Mouse (Mus musculus) adrenal gland, postnatal 10 days (tissue): ENCODE measurements around the gene Mctp2. TPM values are rescaled to one million over a fixed set of nuclear protein-coding genes. Genes with fewer than 3 reads are reported as not detected.

Source experiments
- DNase-seq: peaks from one replicate; pipeline ENCODE4 v3.0.0; 2021; ENCODE audit warnings: mixed read lengths
- total RNA-seq, 2 experiments: library from RNA; stranded (reverse); gene quantifications; 2 replicates each; pipeline ENCODE4 v1.2.3; 2021

The Mctp2 gene
- total RNA-seq, 2 experiments from 2014 or later = 1.4 to 2.7 TPM

DNA sequence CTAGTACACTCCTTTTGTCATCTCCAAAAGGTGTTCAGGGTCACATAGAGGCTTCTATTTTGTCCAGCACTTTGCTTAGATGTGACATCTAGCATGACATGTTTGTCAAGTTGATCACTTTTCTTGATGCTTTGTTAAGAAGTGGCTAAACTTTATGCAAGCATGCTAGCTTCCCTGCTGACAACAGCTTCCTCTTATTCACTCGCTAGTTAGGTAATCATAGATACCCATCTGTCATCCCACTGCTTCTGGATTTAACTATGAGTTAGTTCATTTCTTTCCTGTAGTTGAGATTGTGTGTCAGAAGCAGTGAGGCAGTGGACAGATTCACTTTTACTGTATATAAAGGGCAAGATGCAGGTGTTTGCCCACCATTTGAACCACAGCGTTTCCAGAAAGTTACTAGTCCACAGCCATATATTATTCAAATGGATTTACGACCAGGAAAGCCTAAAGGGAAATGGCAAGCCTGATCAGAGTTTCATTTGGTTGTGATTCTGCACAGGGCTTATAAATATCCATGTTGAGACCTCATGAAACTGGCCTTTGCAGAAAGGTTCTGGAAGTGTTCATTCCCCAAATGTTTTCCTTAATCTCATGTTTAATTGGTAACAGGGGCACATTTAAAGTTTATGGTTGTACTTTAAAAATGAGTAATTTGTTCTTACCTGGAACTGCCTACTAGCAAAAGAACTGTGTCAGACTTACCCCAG lies 216.8 kb downstream of the Mctp2 start:
- DNase-seq = no peak

DNA sequence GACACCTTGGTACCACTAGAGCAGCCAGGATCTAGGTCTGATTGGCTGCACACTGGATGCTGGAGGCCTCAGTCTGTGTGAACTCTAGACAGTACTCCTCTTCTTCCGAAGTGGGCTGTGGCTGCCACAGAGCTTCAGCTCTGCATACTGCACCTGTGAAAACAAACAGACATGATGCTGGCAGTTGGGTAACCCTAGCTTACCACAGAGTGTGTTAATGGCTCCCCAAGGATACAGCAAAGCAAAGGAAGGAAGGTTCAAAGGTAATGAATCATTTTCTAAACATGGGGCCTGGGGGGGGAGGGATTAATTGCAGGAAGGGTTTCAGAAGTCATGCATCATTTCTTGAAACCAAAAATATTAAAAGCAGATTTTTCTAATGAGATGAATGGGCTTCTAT lies 225.7 kb downstream of the Mctp2 start:
- DNase-seq = no peak

DNA sequence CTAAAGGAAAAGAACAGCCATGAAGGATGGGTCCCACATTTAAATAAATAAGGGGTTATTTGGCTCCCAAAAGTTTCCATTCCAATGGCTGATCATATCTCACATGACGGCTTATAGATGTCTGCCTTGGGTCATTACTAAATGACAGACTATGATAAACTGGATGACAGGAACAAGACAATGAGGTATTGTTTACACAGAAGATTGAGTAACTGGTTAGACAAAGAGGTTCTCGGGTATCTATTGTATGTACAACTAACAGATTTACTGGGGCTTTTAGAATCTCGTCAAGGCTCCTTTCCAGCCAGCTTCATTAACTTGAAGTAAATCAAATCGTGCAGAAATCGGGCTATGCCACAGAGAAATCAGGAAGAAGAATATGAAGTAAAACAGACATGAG lies 227.5 kb downstream of the Mctp2 start:
- DNase-seq = no peak

DNA sequence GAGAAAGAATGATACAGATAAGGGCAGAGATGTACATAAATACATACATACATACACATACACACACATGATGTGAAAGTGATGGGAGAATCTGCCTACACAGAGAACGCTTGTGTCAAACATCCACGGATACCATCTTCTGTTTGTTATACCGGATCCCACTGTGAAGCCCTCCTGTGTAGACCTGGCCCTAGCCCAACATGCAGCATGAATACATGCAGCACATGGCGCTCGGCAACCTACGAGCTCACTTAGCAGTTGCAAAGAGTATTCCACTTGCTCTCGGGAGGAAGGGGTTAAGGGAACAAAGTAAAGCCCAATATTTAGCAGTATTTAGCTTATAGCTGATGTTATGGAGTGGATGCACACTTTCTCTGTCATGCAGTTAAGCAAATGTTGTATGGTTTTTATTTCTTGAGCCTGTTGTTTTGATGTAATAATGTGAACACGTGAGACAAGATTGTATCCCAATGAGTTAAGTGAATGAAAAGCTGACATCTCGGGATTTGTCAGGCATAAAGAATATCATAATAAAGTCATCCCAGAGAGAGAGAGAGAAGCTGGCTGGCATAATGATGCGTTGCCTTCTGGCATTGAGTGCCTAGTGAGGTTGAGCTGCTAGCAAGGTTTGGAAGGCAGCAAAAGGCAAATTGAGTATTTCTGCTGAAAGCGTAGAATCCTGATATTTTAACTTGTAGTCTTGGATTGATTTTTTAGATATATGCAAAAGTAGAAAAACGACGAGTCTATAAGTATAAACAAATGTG lies 234.8 kb downstream of the Mctp2 start:
- DNase-seq = no peak

DNA sequence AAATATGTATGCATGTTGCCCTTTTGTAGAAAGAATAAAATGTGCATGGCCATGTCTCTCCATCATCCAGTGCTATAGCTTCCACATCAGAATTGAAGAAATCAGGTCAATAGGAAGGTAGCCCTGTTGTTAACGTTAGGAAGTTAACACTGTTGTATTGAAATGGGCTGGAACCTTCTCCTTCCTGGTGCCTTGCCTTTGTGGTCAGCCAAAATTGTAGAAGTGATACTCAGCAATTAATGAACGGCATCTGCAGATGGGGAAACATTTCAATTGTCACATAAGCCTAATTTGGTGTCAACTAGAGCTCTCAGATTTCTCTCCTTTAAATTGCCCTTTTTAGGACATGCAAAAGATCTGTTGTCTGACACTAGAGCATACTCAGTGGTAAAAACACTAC lies 238.0 kb downstream of the Mctp2 start:
- DNase-seq = no peak

DNA sequence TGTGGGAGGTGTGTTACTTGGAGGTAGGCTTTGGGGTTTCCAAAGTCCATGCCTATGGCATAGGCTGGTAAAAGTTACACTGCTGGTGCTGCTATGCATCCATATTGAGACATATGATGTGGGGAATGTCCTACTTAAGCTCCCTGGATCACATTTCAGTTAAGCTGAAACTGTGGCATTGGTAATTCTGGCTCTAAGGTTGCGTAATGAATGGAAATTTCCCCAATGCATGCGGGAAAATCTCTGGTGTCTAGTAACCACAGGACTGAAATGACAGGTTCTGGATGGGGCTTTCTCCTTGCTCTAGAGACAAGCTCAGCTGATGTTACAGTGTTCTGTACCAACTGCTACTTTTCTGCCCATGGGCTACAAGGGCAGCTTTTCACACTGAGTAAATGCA lies 240.1 kb downstream of the Mctp2 start:
- DNase-seq = no peak

DNA sequence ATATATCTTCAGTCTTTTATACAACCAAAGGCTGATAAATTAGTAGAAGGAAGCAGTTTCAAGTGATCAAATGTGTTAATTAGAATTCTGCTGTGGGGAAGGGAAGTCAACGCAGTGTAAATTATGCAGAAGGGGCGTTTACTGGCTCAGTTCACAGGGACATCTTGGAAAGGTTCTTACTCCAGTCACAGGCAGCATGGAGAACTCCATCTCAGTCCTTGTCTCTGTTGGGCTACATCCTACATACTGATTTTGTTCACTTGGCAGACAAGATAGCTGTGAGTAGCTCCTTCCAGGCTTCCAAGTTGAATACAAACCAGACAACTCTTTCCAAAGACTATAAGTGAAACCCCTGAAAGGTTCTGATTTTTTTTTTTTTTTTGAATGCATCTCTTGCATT lies 254.6 kb downstream of the Mctp2 start:
- DNase-seq = no peak

DNA sequence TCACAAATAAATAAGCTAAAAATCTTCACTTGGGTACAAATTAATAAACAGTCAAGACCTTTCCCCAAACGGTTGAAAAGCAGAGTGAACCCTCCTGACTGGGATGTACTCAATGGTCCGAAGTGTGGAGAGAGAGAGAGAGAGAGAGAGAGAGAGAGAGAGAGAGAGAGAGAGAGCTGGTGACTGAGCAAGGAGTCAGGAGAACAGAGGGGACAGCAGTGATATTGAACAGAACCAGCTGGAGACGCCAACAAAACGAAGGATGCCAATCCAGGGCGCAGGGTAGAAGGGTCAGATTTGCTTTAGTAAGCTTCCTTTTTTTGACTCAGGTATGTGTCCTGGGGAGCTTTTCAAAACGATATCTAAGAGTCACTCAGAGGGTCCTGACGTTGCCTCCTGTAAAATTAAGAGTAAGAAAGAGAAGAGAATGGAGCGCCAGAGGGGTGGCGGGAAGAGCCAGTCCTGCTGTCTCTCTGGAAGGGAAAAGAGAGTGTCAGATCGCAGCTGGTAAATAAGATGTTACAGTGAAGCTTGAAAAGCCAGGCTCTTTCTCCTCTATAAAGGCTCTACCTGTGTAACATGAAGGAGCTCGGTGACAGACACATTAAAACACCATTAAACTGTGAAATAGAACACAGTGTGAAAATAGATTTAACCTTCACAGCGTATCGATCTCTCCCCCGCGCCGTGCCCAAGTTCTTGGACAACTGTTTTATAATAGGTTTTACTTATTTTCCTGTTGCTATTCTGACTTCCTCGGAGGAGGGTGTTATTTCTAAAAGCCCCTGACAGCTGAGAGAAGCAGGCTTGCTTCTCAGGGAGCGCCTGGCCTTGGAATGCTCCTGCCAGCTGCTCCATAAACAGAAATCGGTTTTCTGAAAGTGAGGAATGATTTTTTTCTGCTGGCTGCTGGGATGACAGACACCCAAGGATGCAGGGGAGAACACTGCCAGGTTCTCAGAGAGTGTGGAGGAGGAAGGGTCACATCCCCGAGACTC lies 258.5 kb downstream of the Mctp2 start:
- no peak for DNase-seq
